Mouse (Mus musculus): ENCODE results near the gene Adgrg3. TPM values are rescaled to one million over a fixed set of nuclear protein-coding genes. Genes with fewer than 3 reads are reported as not detected.

Adgrg3 gene
- total and polyA plus RNA-seq, 3 experiments = 0.12 to 0.49 TPM; not detected in 1

- TF ChIP-seq GATA2 (IDR thresholded peaks at IDR 0.05; ENCODE audit: borderline replicate concordance, low read depth, low read length) (no peak), CTCF (IDR thresholded peaks at IDR 0.05; ENCODE audit: low read depth, low read length) (no peak), POLR2AphosphoS5 (IDR thresholded peaks at IDR 0.05; ENCODE audit: insufficient replicate concordance, low read depth, low read length) (0 out of 2 replicates have a peak, but pooled peaks have one; percentile 6)
- DNase-seq (ENCODE audit: low spot score) (no peak), ATAC-seq (ENCODE audit: extremely low read depth, insufficient number of reproducible peaks, low FRiP score, poor library complexity, severe bottlenecking) (no peak)
- Histone ChIP-seq H3K27me3 (ENCODE audit: insufficient read depth, low read length) (peaks cover 13% of the 10 kb centered on the region; the same call in 1 of the 2 replicates), H3K4me3 (ENCODE audit: low read depth, low read length) (no peak overlapping the region), H3K4me1 (ENCODE audit: insufficient read depth, low read depth, low read length) (peaks cover 33% of the 10 kb centered on the region), H3K9me3 (replicated peaks) (no peaks in the 10 kb centered on the region), H3K36me3 (replicated peaks) (peaks cover 51% of the 10 kb centered on the region)
Observed at GRCm38 (mm10) chr8:95016684-95017083, 808 bp upstream of the Adgrg3 start.

DNA sequence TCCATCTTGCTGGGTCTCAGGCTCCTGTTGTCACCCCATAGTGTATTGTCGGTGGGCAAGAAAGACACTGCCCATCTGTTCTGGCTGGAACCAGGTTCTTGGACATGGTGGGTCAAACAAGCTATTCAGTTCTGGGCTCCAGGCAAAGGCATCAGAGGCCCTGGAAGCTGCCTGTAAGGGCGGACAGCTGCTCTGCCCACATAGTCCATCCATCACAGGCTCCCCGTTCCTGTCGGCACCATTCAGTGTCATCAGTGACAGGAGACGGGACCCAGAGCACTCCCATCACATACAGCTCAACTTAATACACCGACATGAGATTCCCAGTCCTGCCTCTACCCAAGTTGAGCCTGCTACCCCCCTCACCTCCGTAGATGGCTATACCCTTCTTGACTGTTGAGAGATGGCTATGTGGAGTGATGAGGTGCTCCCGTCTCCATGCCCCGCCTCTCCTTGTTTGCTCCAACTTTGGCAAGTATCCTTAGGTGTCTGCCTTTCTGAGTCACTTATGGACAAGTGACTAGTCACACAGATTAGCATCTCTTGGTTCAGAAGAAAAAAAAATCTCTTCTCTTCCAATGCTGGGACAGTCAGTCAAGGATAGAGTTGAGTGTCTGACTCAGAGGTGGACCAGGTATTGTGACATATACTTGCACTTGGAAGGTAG lies 610 bp downstream of the Adgrg3 start:
- peaks cover 36% of the 10 kb centered on the region for H3K36me3 ChIP-seq (replicated peaks)
- TF ChIP-seq POLR2AphosphoS5 (IDR thresholded peaks at IDR 0.05; ENCODE audit: insufficient replicate concordance, low read depth, low read length) = no peak
- H3K4me1 ChIP-seq (ENCODE audit: insufficient read depth, low read depth, low read length) = peaks cover 20% of the 10 kb centered on the region
- H3K27me3 ChIP-seq (ENCODE audit: insufficient read depth, low read length) = peaks cover 13% of the 10 kb centered on the region
- no peaks in the 10 kb centered on the region for H3K9me3 ChIP-seq (replicated peaks)
- ATAC-seq (ENCODE audit: extremely low read depth, insufficient number of reproducible peaks, low FRiP score, poor library complexity, severe bottlenecking) (no peak), DNase-seq (ENCODE audit: low spot score) (no peak)
- H3K4me3 ChIP-seq (ENCODE audit: low read depth, low read length) = no peak overlapping the region

DNA sequence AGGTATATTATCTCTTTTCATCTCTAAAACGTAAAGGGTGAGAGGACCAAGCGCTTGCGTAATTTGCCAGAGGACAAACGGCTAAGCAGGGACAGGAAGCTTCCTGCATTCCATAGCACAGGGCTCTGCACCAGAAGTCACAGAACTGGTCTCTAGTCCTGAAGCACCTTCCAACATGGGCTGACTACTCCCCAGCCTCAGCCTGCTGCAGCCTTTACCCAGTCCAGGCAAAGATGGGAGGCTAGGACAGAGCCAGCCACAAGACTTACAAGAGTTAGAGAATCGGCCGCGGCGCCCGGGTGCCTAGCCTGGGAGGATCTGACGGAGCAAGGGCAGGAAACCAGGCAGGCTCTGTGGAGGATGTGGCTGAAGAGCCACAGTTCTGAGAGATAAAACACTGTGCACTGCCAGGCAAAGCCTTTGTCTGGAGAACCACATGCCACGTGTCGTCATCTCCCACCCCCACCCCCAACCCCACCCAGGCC lies 2.8 kb downstream of the Adgrg3 start:
- Histone ChIP-seq H3K4me1 (ENCODE audit: insufficient read depth, low read depth, low read length) (peaks cover 17% of the 10 kb centered on the region), H3K9me3 (replicated peaks) (no peaks in the 10 kb centered on the region), H3K36me3 (replicated peaks) (peaks cover 14% of the 10 kb centered on the region), H3K27me3 (ENCODE audit: insufficient read depth, low read length) (peaks cover 13% of the 10 kb centered on the region), H3K4me3 (ENCODE audit: low read depth, low read length) (no peak overlapping the region)
- TF ChIP-seq TAL1 (conservative IDR thresholded peaks at IDR 0.05; ENCODE audit: low read depth, low read length) (no peak), POLR2AphosphoS5 (IDR thresholded peaks at IDR 0.05; ENCODE audit: insufficient replicate concordance, low read depth, low read length) (no peak), CTCF (IDR thresholded peaks at IDR 0.05; ENCODE audit: low read depth, low read length) (no peak), GATA1 (IDR thresholded peaks at IDR 0.05; ENCODE audit: borderline replicate concordance, low read length) (no peak), GATA2 (IDR thresholded peaks at IDR 0.05; ENCODE audit: borderline replicate concordance, low read depth, low read length) (no peak)
- ATAC-seq (ENCODE audit: extremely low read depth, insufficient number of reproducible peaks, low FRiP score, poor library complexity, severe bottlenecking) (no peak), DNase-seq (ENCODE audit: low spot score) (no peak)

DNA sequence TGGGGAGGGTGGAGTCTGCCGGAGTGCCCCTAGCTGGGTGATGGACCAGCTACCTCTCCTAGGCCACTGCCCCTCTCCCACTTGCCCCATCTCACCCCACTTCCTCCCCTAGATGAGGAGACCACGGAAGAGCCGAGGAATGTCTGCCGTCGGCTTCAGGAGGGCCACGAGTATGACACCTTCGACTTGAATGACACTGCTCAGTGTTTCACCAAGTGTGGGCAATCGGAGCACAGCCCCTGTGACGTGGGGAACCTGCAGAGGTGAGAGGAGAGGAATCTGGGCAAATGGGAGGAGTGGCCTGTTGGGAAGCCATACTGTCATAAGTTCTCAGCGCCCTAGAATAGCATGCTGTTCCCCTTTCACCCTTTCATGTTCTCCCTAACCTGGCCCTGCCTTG lies 3.3 kb downstream of the Adgrg3 start:
- Histone ChIP-seq H3K4me3 (ENCODE audit: low read depth, low read length) (no peak overlapping the region), H3K36me3 (replicated peaks) (peaks cover 9% of the 10 kb centered on the region), H3K27me3 (ENCODE audit: insufficient read depth, low read length) (peaks cover 13% of the 10 kb centered on the region), H3K4me1 (ENCODE audit: insufficient read depth, low read depth, low read length) (peaks cover 16% of the 10 kb centered on the region), H3K9me3 (replicated peaks) (peaks cover 4% of the 10 kb centered on the region)
- DNase-seq (ENCODE audit: low spot score) (no peak), ATAC-seq (ENCODE audit: extremely low read depth, insufficient number of reproducible peaks, low FRiP score, poor library complexity, severe bottlenecking) (no peak)
- TF ChIP-seq TAL1 (conservative IDR thresholded peaks at IDR 0.05; ENCODE audit: low read depth, low read length) (no peak), GATA1 (IDR thresholded peaks at IDR 0.05; ENCODE audit: borderline replicate concordance, low read length) (no peak), GATA2 (IDR thresholded peaks at IDR 0.05; ENCODE audit: borderline replicate concordance, low read depth, low read length) (no peak), CTCF (IDR thresholded peaks at IDR 0.05; ENCODE audit: low read depth, low read length) (no peak), POLR2AphosphoS5 (IDR thresholded peaks at IDR 0.05; ENCODE audit: insufficient replicate concordance, low read depth, low read length) (no peak)

- ATAC-seq (ENCODE audit: extremely low read depth, insufficient number of reproducible peaks, low FRiP score, poor library complexity, severe bottlenecking) = no peak
- H3K9me3 ChIP-seq (replicated peaks) = peaks cover 4% of the 10 kb centered on the region
- no peaks in the 10 kb centered on the region; the same call in 1 of the 2 replicates for H3K4me1 ChIP-seq (ENCODE audit: insufficient read depth, low read depth, low read length)
- DNase-seq (ENCODE audit: low spot score) = no peak
- no peak for TF ChIP-seq POLR2AphosphoS5 (IDR thresholded peaks at IDR 0.05; ENCODE audit: insufficient replicate concordance, low read depth, low read length)
- TF ChIP-seq TAL1 (conservative IDR thresholded peaks at IDR 0.05; ENCODE audit: low read depth, low read length) = no peak
- no peak for TF ChIP-seq GATA2 (IDR thresholded peaks at IDR 0.05; ENCODE audit: borderline replicate concordance, low read depth, low read length)
- TF ChIP-seq CTCF (IDR thresholded peaks at IDR 0.05; ENCODE audit: low read depth, low read length) = no peak
- no peak for TF ChIP-seq GATA1 (IDR thresholded peaks at IDR 0.05; ENCODE audit: borderline replicate concordance, low read length)
- H3K27me3 ChIP-seq (ENCODE audit: insufficient read depth, low read length) = peaks cover 6% of the 10 kb centered on the region
- H3K4me3 ChIP-seq (ENCODE audit: low read depth, low read length) = no peak overlapping the region
- H3K36me3 ChIP-seq (replicated peaks) = no peaks in the 10 kb centered on the region
Observed at GRCm38 (mm10) chr8:95023201-95023600, 5.7 kb downstream of the Adgrg3 start.

DNA sequence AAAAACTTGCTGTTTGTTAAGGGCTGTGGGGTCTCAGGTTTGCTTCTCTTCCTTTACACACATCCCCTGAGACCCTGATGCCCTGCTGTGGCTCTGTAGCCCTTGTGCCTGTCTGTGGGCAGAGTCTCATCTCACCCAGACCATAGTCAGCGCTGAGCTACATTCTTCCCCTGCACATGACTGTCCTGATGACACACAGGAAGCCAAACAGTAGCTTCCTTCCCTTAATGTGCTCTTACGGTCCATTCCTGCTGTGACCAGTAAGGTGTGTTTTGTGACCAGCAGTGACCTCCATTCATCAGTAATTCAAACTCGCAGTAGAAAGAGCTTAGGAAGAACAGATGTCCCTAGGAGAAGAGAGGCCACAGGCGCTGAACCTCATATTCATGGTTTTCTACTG lies 6.9 kb downstream of the Adgrg3 start:
- no peak overlapping the region for H3K4me3 ChIP-seq (ENCODE audit: low read depth, low read length)
- H3K27me3 ChIP-seq (ENCODE audit: insufficient read depth, low read length) = no peaks in the 10 kb centered on the region; the same call in none of the 2 replicates
- H3K9me3 ChIP-seq (replicated peaks) = peaks cover 4% of the 10 kb centered on the region
- DNase-seq (ENCODE audit: low spot score) (no peak), ATAC-seq (ENCODE audit: extremely low read depth, insufficient number of reproducible peaks, low FRiP score, poor library complexity, severe bottlenecking) (no peak)
- no peaks in the 10 kb centered on the region for H3K36me3 ChIP-seq (replicated peaks)
- no peaks in the 10 kb centered on the region; the same call in 1 of the 2 replicates for H3K4me1 ChIP-seq (ENCODE audit: insufficient read depth, low read depth, low read length)
- TF ChIP-seq CTCF (IDR thresholded peaks at IDR 0.05; ENCODE audit: low read depth, low read length) (no peak), GATA1 (IDR thresholded peaks at IDR 0.05; ENCODE audit: borderline replicate concordance, low read length) (no peak), TAL1 (conservative IDR thresholded peaks at IDR 0.05; ENCODE audit: low read depth, low read length) (no peak), GATA2 (IDR thresholded peaks at IDR 0.05; ENCODE audit: borderline replicate concordance, low read depth, low read length) (no peak), POLR2AphosphoS5 (IDR thresholded peaks at IDR 0.05; ENCODE audit: insufficient replicate concordance, low read depth, low read length) (no peak)
